Mouse (Mus musculus): ENCODE results near the gene Srgn. TPM values are rescaled to one million over a fixed set of nuclear protein-coding genes. Genes with fewer than 3 reads are reported as not detected.
"Not testable (repeated sequence)": the region's sequence is repeated elsewhere in the genome, so short reads cannot be mapped to it uniquely, and the experiment has no call there.

Gene Srgn
- polyA plus RNA-seq, 1 experiment: 20.5 TPM

DNA sequence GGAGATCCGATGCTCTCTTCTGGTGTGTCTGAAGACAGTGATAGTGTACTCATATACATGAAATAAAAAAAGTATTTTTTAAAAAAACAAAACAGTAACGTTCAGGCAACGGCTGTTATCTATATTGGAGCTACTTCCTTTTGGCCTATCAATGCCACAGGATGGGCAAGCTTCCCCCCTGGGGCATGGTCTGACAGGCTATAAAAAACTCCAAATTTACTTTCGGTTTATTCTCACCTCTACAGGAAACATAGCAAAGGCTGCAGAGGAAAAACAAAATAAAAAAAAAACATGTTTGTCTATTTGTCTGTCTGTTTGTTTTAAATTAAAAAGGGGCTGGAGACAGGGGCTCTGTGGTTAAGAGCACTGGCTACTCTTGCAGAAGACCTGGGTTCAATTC is 23.9 kb downstream of the Srgn start:
- Histone ChIP-seq H3K27me3 (ENCODE audit: control insufficient read depth, insufficient read depth, low read length) (no peaks in the 10 kb centered on the region), H3K4me1 (ENCODE audit: control insufficient read depth, insufficient read depth, low read length) (peaks cover 11% of the 10 kb centered on the region), H3K36me3 (ENCODE audit: control insufficient read depth, insufficient read depth, low read length) (no peaks in the 10 kb centered on the region), H3K27ac (ENCODE audit: control insufficient read depth, insufficient read depth, low read depth, low read length) (no peak overlapping the region), H3K4me3 (ENCODE audit: control insufficient read depth, low read depth, low read length) (no peak overlapping the region)
- no peak for TF ChIP-seq CTCF (IDR thresholded peaks at IDR 0.05; ENCODE audit: control insufficient read depth, insufficient read depth, insufficient replicate concordance, low read depth, low read length)
- TF ChIP-seq POLR2A (IDR thresholded peaks at IDR 0.05; ENCODE audit: control insufficient read depth, low read depth, low read length): no peak

DNA sequence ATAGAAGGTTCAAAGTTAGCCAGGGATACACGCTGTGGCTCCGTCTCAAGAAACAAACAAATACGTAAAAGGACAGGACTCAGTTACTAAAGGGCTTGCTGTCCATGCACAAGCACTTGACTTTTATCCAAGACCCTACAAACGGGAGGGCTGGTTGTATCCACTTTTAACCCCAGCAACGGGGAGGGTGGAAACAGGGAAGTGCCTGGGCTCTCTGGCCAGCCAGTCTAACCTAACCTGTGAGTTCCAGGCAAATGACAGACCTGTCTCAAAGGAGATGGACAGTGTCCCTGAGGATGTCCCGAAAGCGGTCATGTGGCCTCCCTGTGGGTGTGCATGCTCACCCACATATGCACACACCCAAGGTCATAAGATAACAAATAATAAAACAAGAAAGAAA is 25.3 kb downstream of the Srgn start:
- Histone ChIP-seq H3K27ac (ENCODE audit: control insufficient read depth, insufficient read depth, low read depth, low read length) (no peak overlapping the region), H3K4me1 (ENCODE audit: control insufficient read depth, insufficient read depth, low read length) (peaks cover 6% of the 10 kb centered on the region), H3K36me3 (ENCODE audit: control insufficient read depth, insufficient read depth, low read length) (no peaks in the 10 kb centered on the region), H3K27me3 (ENCODE audit: control insufficient read depth, insufficient read depth, low read length) (no peaks in the 10 kb centered on the region), H3K4me3 (ENCODE audit: control insufficient read depth, low read depth, low read length) (no peak overlapping the region)
- TF ChIP-seq CTCF (IDR thresholded peaks at IDR 0.05; ENCODE audit: control insufficient read depth, insufficient read depth, insufficient replicate concordance, low read depth, low read length) (no peak), POLR2A (IDR thresholded peaks at IDR 0.05; ENCODE audit: control insufficient read depth, low read depth, low read length) (no peak)

DNA sequence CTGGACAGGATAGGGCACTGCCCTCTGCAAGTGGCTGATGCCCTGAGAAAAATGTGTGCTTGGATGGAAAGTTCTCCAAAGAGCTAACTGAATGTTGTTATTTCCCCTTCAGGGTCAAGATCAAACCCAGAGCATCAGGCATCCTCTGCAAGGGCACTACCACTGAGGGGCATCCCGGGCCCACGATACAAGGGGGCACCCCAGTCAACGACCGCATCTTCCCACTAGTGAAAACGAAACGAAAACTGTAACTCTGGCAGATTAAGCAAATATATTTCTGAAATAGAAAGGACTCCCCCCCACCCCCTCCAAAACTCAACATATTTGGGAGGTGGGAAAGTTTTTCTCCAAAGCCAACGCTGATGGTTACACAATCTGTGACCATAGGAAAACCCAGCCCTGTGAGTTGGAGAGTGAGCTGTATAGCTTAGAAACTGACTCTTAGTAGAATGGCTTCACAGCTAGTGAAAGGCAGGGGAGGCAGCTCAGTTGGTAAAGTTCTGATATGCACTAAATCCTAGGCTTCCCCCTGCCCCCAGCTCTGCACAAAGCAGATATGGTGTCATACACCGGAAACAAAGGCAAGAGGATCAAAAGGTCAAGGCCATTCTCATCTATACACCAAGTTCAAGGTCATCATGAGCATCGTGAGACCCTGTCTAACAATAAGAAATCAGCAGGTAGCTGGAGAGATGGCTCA is 26.2 kb downstream of the Srgn start:
- no peak overlapping the region for H3K27ac ChIP-seq (ENCODE audit: control insufficient read depth, insufficient read depth, low read depth, low read length)
- peaks cover 6% of the 10 kb centered on the region for H3K4me1 ChIP-seq (ENCODE audit: control insufficient read depth, insufficient read depth, low read length)
- no peaks in the 10 kb centered on the region for H3K27me3 ChIP-seq (ENCODE audit: control insufficient read depth, insufficient read depth, low read length)
- H3K36me3 ChIP-seq (ENCODE audit: control insufficient read depth, insufficient read depth, low read length): no peaks in the 10 kb centered on the region
- TF ChIP-seq POLR2A (IDR thresholded peaks at IDR 0.05; ENCODE audit: control insufficient read depth, low read depth, low read length): no peak
- TF ChIP-seq CTCF (IDR thresholded peaks at IDR 0.05; ENCODE audit: control insufficient read depth, insufficient read depth, insufficient replicate concordance, low read depth, low read length): no peak
- no peak overlapping the region for H3K4me3 ChIP-seq (ENCODE audit: control insufficient read depth, low read depth, low read length)

DNA sequence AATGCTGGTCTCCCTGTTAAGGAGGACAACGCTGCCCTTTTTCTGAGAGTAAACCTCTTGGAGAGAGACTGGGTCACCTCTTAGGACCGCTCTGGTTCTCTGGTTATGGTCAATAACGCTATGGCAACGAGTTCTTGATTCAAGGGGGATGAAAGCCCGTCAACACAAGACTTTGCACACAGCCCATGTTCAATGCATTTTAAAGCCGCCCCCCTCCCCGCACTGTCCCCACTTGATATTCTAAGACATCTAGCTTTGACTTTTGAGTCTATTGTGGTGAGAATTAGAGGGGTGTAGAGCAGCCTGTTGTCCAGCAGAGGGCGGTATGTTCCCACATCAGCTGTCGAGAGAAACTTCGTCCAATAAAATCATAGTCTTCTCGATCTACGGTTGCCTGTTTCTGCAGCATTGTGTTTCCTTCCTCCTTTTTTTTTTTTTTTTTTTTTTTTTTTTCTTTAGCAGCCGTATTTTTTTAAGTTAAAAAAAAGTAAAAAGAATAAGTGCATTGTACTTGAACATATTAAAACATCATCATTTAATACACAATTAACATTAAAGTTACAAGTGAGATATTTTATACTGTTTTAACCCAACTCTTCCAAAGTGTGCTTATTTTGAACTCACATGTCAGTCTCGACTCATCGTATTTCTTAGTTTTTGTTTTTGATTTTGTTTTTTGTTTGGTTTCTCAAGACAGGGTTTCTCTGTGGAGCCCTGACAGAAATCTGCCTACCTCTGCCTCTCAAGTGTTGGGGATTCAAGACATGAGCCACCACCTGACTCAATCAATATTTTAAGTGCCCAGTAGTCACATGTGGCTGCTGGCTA is 26.9 kb downstream of the Srgn start:
- Histone ChIP-seq H3K36me3 (ENCODE audit: control insufficient read depth, insufficient read depth, low read length) (no peaks in the 10 kb centered on the region), H3K27ac (ENCODE audit: control insufficient read depth, insufficient read depth, low read depth, low read length) (no peak overlapping the region), H3K4me1 (ENCODE audit: control insufficient read depth, insufficient read depth, low read length) (peaks cover 4% of the 10 kb centered on the region), H3K27me3 (ENCODE audit: control insufficient read depth, insufficient read depth, low read length) (no peaks in the 10 kb centered on the region), H3K4me3 (ENCODE audit: control insufficient read depth, low read depth, low read length) (no peak overlapping the region)
- TF ChIP-seq CTCF (IDR thresholded peaks at IDR 0.05; ENCODE audit: control insufficient read depth, insufficient read depth, insufficient replicate concordance, low read depth, low read length) (peak; percentile 59; the same call in 1 of the 2 replicates), POLR2A (IDR thresholded peaks at IDR 0.05; ENCODE audit: control insufficient read depth, low read depth, low read length) (no peak)

DNA sequence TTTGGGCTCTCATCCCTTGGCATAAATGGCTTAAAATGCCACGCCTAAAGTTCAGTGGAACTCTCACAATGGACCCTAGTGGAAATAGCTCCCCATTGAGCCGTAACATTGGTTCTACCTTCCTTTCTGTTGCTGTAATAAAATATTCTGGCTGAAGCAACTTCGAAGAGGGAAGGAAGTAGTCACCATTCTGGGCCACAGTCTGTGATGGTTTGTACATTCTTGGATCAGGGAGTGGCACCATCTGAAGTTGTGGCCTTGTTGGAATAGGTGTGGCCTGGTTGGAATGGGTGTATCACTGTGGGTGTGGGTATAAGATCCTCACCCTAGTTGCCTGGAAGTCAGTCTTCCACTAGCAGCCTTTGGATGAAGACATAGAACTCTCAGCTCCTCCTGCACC is 35.6 kb downstream of the Srgn start:
- H3K4me3 ChIP-seq (ENCODE audit: control insufficient read depth, low read depth, low read length); H3K36me3 ChIP-seq (ENCODE audit: control insufficient read depth, insufficient read depth, low read length); H3K27me3 ChIP-seq (ENCODE audit: control insufficient read depth, insufficient read depth, low read length); H3K27ac ChIP-seq (ENCODE audit: control insufficient read depth, insufficient read depth, low read depth, low read length); H3K4me1 ChIP-seq (ENCODE audit: control insufficient read depth, insufficient read depth, low read length): not testable (repeated sequence)

DNA sequence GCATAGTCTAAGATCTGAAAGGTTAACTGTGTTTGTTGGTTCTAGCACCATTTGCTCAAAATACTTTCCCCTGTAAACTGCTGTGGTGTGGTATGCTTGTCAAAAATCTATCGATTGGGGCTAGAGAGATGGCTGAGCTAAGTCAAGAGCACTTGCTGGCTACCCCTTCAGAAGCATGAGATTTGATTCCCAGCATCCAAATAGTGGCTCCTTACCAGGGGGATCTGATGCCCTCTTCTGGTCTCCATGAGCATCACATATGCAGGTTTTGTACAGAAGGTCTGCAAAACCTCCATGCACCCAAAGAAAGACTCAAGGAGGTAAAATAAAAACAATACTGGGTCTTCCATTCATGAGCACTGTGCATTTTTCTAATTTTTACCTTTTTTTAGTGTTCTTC is 39.0 kb downstream of the Srgn start:
- H3K4me3 ChIP-seq (ENCODE audit: control insufficient read depth, low read depth, low read length): no peak overlapping the region
- H3K27ac ChIP-seq (ENCODE audit: control insufficient read depth, insufficient read depth, low read depth, low read length): no peak overlapping the region
- TF ChIP-seq CTCF (IDR thresholded peaks at IDR 0.05; ENCODE audit: control insufficient read depth, insufficient read depth, insufficient replicate concordance, low read depth, low read length) (no peak), POLR2A (IDR thresholded peaks at IDR 0.05; ENCODE audit: control insufficient read depth, low read depth, low read length) (no peak)
- no peaks in the 10 kb centered on the region; the same call in none of the 2 replicates for H3K4me1 ChIP-seq (ENCODE audit: control insufficient read depth, insufficient read depth, low read length)
- no peaks in the 10 kb centered on the region for H3K27me3 ChIP-seq (ENCODE audit: control insufficient read depth, insufficient read depth, low read length)
- no peaks in the 10 kb centered on the region; the same call in 1 of the 2 replicates for H3K36me3 ChIP-seq (ENCODE audit: control insufficient read depth, insufficient read depth, low read length)

DNA sequence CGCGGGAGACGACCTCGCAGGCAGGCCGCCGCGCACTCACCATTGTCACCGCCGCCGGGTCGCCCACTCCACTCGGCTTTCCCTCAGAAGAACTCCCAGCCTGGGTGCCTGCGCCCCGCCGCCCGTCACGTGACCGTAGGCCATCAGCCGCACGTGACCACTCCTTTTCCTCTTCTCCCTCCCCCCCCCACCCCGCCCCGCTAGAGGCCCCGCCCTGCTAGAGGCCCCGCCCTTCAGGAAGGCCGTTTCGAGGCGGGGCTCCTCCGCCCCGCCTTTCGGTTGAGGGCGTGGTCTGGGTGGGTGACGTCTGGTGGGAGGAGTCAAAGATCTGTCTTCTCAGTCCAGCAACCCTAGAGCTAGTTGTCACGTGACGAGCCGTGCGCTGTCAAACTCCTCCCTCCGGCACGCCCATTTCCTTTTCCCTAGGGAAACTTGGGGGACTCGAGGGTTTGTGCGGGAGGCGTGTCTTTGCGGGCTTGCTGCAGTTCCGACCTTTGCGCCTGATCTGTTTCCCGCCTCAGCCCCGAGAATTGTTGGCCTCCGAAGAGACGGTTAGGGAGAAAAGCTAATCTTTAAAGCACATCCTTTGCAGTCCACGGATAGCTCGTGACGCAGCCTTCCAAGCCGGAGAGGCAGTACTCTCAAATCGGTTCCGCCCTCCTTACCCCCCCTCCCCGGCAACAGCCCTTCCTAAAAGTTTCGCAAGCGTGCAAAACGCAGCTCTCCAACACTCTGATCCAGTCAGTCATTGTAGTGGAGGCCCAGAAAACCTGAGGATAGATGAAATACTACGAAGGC is 40.4 kb downstream of the Srgn start, which contains the start of gene Vps26a:
Gene Vps26a (minus strand): TSS at position 188 of the 798 bp plus-strand sequence.
- Histone ChIP-seq H3K4me3 (ENCODE audit: control insufficient read depth, low read depth, low read length) (peak within 1 kb of the TSS; percentile 91), H3K36me3 (ENCODE audit: control insufficient read depth, insufficient read depth, low read length) (no peaks in the 10 kb centered on the region; the same call in 1 of the 2 replicates), H3K27ac (ENCODE audit: control insufficient read depth, insufficient read depth, low read depth, low read length) (peak within 1 kb of the TSS; percentile 90), H3K27me3 (ENCODE audit: control insufficient read depth, insufficient read depth, low read length) (no peaks in the 10 kb centered on the region), H3K4me1 (ENCODE audit: control insufficient read depth, insufficient read depth, low read length) (no peaks in the 10 kb centered on the region; the same call in none of the 2 replicates)
- no peak for TF ChIP-seq CTCF (IDR thresholded peaks at IDR 0.05; ENCODE audit: control insufficient read depth, insufficient read depth, insufficient replicate concordance, low read depth, low read length)
- peak; percentile 13; the same call in 1 of the 2 replicates for TF ChIP-seq POLR2A (IDR thresholded peaks at IDR 0.05; ENCODE audit: control insufficient read depth, low read depth, low read length)

All from testis, adult 2 months (tissue).